ENCODE assay signal across 28 mouse cellular contexts in the genomic region with DNA sequence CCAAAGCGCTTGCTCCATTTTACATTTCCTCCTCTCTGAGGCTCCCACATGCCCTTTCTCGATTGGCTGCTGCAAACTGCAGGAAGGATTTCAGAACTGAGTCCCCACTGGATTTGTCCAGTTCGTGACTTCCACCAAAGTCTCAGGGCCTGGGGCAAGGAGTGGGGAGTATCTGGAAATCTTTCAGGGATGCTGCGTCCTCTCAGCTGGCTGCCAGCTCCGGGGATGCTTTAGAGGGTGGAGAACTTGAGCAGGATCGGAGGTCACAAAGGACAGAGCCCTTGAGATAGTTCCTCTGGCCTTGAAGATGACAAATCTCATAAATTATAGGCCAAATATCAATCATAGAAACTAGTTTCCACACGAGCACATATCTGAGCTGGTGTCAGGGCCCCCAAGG. TPM values are rescaled to one million over a fixed set of nuclear protein-coding genes. Genes with fewer than 3 reads are reported as not detected.
DNase-seq lines count a peak whose midpoint lies in the region; ATAC-seq and TF ChIP-seq lines count a peak whose summit lies in the region.
"Had no signal": no experiment of that assay in that cellular context is flagged by ENCODE, and none has a peak within 500 bp of the region (broad histone marks: within the 10 kb centered on the region; RNA-seq: fewer than 3 reads in every experiment).

No protein-coding gene starts in this region.

- no peak for ATAC-seq in megakaryocyte-erythroid progenitor cell, adult 5-6 weeks (replicated peaks; ENCODE audit: low FRiP score, low TSS enrichment, poor library complexity, severe bottlenecking)
- ATAC-seq: forebrain, embryonic 13.5 days; forebrain, embryonic 16.5 days; hindbrain, postnatal 0 days; inflammation-experienced regulatory T-cells, adult 6 months; intestine, embryonic 16.5 days; Patski had no signal

- intact Hi-C loops in gastrocnemius, adult 2 months (cut with DNase I): no loop called here

- TF ChIP-seq CTCF in gastrocnemius, adult 2 months (IDR thresholded peaks at IDR 0.05): no peak

- H3K27ac ChIP-seq in gastrocnemius, adult 2 months: 0 out of 2 replicates have a peak overlapping the region, but pooled peaks have one; percentile 9
- H3K27ac ChIP-seq: embryonic facial prominence, embryonic 10.5 days; embryonic facial prominence, embryonic 13.5 days; forebrain, embryonic 10.5 days; forebrain, embryonic 13.5 days; heart, embryonic 13.5 days; hindbrain, embryonic 14.5 days; hindbrain, postnatal 0 days had no signal

- DNase-seq in adrenal gland, adult 2 months: peak; percentile 23
- no peak for DNase-seq in adrenal gland, adult 18-20 months (ENCODE audit: low spot score in 2 of 2)
- DNase-seq in gastrocnemius, adult 2 months: peak; percentile 53
- no peak for DNase-seq in gastrocnemius, adult 8-10 months (ENCODE audit: low spot score in 2 of 2)
- peak; percentile 38 for DNase-seq in adrenal gland, postnatal 14 days
- peak; percentile 29 for DNase-seq in gastrocnemius, postnatal 25 days
- DNase-seq: B cell, adult 2 months; cerebellum, adult 11-12 months; cerebellum, postnatal 36 days; embryo, embryonic 11 days; heart, adult 11 months; heart, postnatal 14 days; heart, postnatal 4 days; kidney, adult 18-20 months; kidney, adult 9 months had no signal

- H3K4me3 ChIP-seq in gastrocnemius, adult 2 months: no peak overlapping the region
- H3K4me3 ChIP-seq: embryonic facial prominence, embryonic 10.5 days; embryonic facial prominence, embryonic 13.5 days; forebrain, embryonic 10.5 days; forebrain, embryonic 13.5 days; heart, embryonic 13.5 days had no signal

RNA-seq across cellular contexts. Expression of a gene that starts 38.2 kb away (rescaled TPM):
- total RNA-seq in adrenal gland, adult 2 months (2021): 10 to 100 TPM in 1 of 2 experiments, 1 to 10 TPM in 1; 6.4 to 13.7 TPM
- polyA plus RNA-seq in adrenal gland, adult 2 months (2012; rRNA removed): 5.4 and 5.8 TPM in 2 replicates
- total RNA-seq in adrenal gland, adult 18-20 months (2021): 10 to 100 TPM in 1 of 2 experiments, 1 to 10 TPM in 1; 6.8 to 11.3 TPM
- 1 to 10 TPM in 1 of 2 experiments, under 1 TPM in 1; 0.79 to 1.9 TPM for total RNA-seq in gastrocnemius, adult 2 months (2021)
- total RNA-seq in gastrocnemius, adult 8-10 months (2022): 1 to 10 TPM in 1 of 4 experiments, under 1 TPM in 3; 0.53 to 1.0 (median 0.74) TPM
- total RNA-seq in adrenal gland, postnatal 14 days (2021): 9.6 and 10.2 TPM in 2 replicates
- 1 to 10 TPM in 1 of 2 experiments, under 1 TPM in 1; 0.84 to 1.1 TPM for total RNA-seq in gastrocnemius, postnatal 25 days (2021)
- 0.07 TPM in 1 of 2 replicates, not detected in the other for total RNA-seq in megakaryocyte-erythroid progenitor cell, adult 5-6 weeks (2014; fragmentation: Nextera tagmentation)
- not detected in 2 replicates for total RNA-seq in megakaryocyte-erythroid progenitor cell, adult 5-6 weeks (2017)
- total RNA-seq: G1E had no signal
- polyA plus RNA-seq: G1E; inflammation-experienced regulatory T-cells, adult 6 months had no signal

RNA-seq across cellular contexts. Expression of a gene that starts 39.2 kb away (rescaled TPM):
- 1 to 10 TPM; 3.1 to 6.8 TPM for total RNA-seq in adrenal gland, adult 2 months (2021)
- 0.68 and 1.2 TPM in 2 replicates for polyA plus RNA-seq in adrenal gland, adult 2 months (2012; rRNA removed)
- total RNA-seq in adrenal gland, adult 18-20 months (2021): 1 to 10 TPM; 4.0 to 5.2 TPM
- 1 to 10 TPM; 1.2 to 1.7 TPM for total RNA-seq in gastrocnemius, adult 2 months (2021)
- 1 to 10 TPM in 2 of 4 experiments, under 1 TPM in 2; 0.63 to 1.1 (median 0.87) TPM for total RNA-seq in gastrocnemius, adult 8-10 months (2022)
- total RNA-seq in adrenal gland, postnatal 14 days (2021): 5.3 and 8.3 TPM in 2 replicates
- 1 to 10 TPM; 1.4 to 2.0 TPM for total RNA-seq in gastrocnemius, postnatal 25 days (2021)
- 5.7 and 9.5 TPM in 2 replicates for total RNA-seq in megakaryocyte-erythroid progenitor cell, adult 5-6 weeks (2014; fragmentation: Nextera tagmentation)
- 5.3 and 9.1 TPM in 2 replicates for total RNA-seq in megakaryocyte-erythroid progenitor cell, adult 5-6 weeks (2017)
- polyA plus RNA-seq: G1E had no signal

Comparison
In these comparisons a context has a peak if more than half of its experiments do, and no peak if none do; other contexts are left out.
1. DNase-seq: peak in adrenal gland, adult 2 months (single experiment), gastrocnemius, adult 2 months (single experiment), adrenal gland, postnatal 14 days (single experiment) and gastrocnemius, postnatal 25 days (single experiment); none in adrenal gland, adult 18-20 months (0 of 2) and gastrocnemius, adult 8-10 months (0 of 2).